Mouse (Mus musculus): ENCODE results near the gene Cdkn1c. TPM values are rescaled to one million over a fixed set of nuclear protein-coding genes. Genes with fewer than 3 reads are reported as not detected.
A peak's percentile ranks its signal among the peaks of the same experiment; 100 is the strongest.

The Cdkn1c gene
- total and polyA plus RNA-seq, 3 experiments = 10.0 to 11.9 TPM; not detected in 1

DNA sequence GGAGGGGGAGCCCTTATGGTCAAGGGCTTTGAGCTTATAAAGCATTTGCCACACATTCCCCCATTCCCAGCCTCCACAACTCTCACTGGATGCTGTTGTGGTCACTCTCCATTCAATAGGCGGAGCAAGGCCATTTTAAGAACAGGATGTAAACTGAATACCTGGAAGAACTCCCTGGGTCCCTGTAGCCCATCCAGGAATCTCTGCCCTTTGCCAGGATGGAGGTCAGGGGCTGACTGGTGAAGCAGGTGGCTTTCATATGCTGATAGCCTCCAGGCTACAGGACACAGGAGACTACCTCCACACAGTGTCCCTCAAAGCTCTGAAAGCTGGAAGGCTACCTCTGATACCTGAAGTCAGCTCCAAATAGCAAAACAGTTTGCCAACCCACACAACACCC is 28.2 kb downstream of the Cdkn1c start:
- H3K9me3 ChIP-seq (replicated peaks; ENCODE audit: insufficient read depth, low read length) = no peaks in the 10 kb centered on the region
- no peak overlapping the region for H3K4me3 ChIP-seq (ENCODE audit: control insufficient read depth in 1 of 2, insufficient read depth in 1 of 2, low read depth in 2 of 2, low read length in 2 of 2)
- no peaks in the 10 kb centered on the region for H3K4me1 ChIP-seq (ENCODE audit: control insufficient read depth in 1 of 2, insufficient read depth in 2 of 2, low read length in 2 of 2)
- H3K27ac ChIP-seq (ENCODE audit: control insufficient read depth, low read depth, low read length) = no peak overlapping the region
- H3K36me3 ChIP-seq (ENCODE audit: control insufficient read depth in 1 of 2, insufficient read depth in 2 of 2, low read length in 2 of 2) = no peaks in the 10 kb centered on the region
- no peak for TF ChIP-seq MAX (IDR thresholded peaks at IDR 0.05; ENCODE audit: low read length)
- no peak for TF ChIP-seq CTCF (IDR thresholded peaks at IDR 0.05 in 2 of 3, conservative IDR thresholded peaks at IDR 0.05 in 1 of 3; ENCODE audit: control insufficient read depth in 1 of 3, insufficient read depth in 1 of 3, low read depth in 2 of 3, low read length in 3 of 3, poor library complexity in 1 of 3, severe bottlenecking in 1 of 3)
- TF ChIP-seq MEF2A (IDR thresholded peaks at IDR 0.05; ENCODE audit: extremely low read depth, insufficient replicate concordance, low read depth, low read length, poor library complexity, severe bottlenecking) = no peak
- no peak for TF ChIP-seq ZNF384 (IDR thresholded peaks at IDR 0.05; ENCODE audit: low read depth, low read length)
- no peak for DNase-seq (ENCODE audit: low read depth, low spot score)
- H3K27me3 ChIP-seq (ENCODE audit: control insufficient read depth in 1 of 2, insufficient read depth in 2 of 2, low read length in 2 of 2) = no peaks in the 10 kb centered on the region; a peak in 1 of 4 replicates
- no peak overlapping the region for H3K9ac ChIP-seq (ENCODE audit: control insufficient read depth, low read depth, low read length, poor library complexity, severe bottlenecking)
- H3K79me2 ChIP-seq (ENCODE audit: control insufficient read depth, insufficient read depth, low read length, poor library complexity) = no peaks in the 10 kb centered on the region

DNA sequence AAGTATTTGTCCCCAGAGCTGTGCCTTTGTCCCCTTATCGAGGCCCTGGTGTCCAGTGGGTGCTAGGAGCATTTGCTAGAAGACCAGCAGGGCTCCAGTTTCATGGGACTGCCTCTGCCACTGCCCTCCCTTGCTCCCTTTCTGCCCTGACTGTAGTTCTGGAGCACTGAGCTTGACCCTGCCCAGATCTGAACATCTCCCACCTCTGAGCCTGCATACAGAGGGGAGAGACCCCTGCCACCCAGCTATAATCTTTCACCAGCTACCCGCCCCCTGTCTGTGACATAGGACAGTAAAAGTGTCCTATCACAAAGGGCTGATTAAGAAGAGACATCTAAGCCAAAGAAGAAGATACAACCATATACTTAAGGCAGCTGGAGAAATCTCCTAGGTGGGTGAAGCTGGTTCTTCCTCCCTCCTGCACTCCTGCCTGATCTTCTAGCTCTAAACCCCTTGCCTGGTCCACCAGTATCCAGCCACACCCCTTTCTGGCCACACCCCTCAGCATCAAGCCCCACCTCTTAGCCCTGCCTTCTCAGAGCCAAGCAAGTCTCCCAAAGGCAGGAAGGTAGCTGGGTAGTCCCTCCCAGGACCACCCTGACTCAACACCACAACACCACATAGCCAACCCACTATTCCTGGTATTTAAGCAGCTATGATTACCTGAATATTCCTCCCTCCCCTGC is 31.9 kb downstream of the Cdkn1c start:
- H3K27me3 ChIP-seq (ENCODE audit: control insufficient read depth in 1 of 2, insufficient read depth in 2 of 2, low read length in 2 of 2) = no peaks in the 10 kb centered on the region; a peak in 1 of 4 replicates

DNA sequence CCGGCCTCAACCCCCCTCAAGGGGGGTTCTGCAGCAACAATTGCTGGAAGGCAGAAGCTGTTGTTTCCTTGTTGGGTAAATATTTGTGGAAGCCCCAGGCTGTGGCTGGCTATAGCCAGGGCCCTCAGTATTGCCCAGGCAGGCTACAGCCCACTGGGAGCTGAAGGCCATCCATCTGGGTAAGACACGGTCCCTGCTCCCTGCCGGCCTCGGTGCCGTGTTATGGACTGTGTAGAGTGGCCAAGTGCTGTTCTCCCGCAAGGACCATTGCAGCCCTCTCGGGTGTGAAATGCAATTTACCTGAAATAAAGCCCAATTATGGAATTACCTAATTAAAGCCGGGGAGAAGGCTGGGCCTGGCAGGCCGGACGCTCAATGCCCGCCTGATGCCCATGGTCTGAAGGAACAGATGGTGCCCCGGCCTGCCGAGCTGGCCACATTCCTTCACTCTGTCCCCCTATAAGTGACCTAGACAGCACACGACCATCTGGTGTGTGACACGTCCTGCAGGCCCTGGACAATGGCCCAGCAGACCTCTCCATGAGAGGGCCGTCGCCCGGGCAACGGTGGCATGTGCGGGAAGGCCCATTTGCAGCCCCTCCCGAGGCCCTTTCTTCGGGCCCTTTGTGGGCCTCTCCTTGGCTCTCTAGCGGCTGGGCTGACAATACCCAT is 32.6 kb downstream of the Cdkn1c start:
- Histone ChIP-seq H3K4me1 (ENCODE audit: control insufficient read depth in 1 of 2, insufficient read depth in 2 of 2, low read length in 2 of 2) (no peaks in the 10 kb centered on the region), H3K27ac (ENCODE audit: control insufficient read depth, low read depth, low read length) (no peak overlapping the region), H3K27me3 (ENCODE audit: control insufficient read depth in 1 of 2, insufficient read depth in 2 of 2, low read length in 2 of 2) (no peaks in the 10 kb centered on the region; a peak in 1 of 4 replicates), H3K79me2 (ENCODE audit: control insufficient read depth, insufficient read depth, low read length, poor library complexity) (no peaks in the 10 kb centered on the region), H3K9me3 (replicated peaks; ENCODE audit: insufficient read depth, low read length) (no peaks in the 10 kb centered on the region), H3K36me3 (ENCODE audit: control insufficient read depth in 1 of 2, insufficient read depth in 2 of 2, low read length in 2 of 2) (no peaks in the 10 kb centered on the region), H3K9ac (ENCODE audit: control insufficient read depth, low read depth, low read length, poor library complexity, severe bottlenecking) (no peak overlapping the region), H3K4me3 (ENCODE audit: control insufficient read depth in 1 of 2, insufficient read depth in 1 of 2, low read depth in 2 of 2, low read length in 2 of 2) (no peak overlapping the region)
- DNase-seq (ENCODE audit: low read depth, low spot score) = no peak
- TF ChIP-seq HCFC1 (IDR thresholded peaks at IDR 0.05; ENCODE audit: low read depth, low read length) (no peak), RAD21 (IDR thresholded peaks at IDR 0.05; ENCODE audit: low read depth, low read length) (no peak), ZMIZ1 (IDR thresholded peaks at IDR 0.05; ENCODE audit: low read depth, low read length) (no peak), MXI1 (IDR thresholded peaks at IDR 0.05; ENCODE audit: low read depth, low read length) (no peak), UBTF (IDR thresholded peaks at IDR 0.05; ENCODE audit: borderline replicate concordance, insufficient read depth, low read depth, low read length) (no peak), TCF12 (IDR thresholded peaks at IDR 0.05; ENCODE audit: low read depth, low read length) (no peak), TAL1 (IDR thresholded peaks at IDR 0.05; ENCODE audit: low read length) (no peak), CHD2 (IDR thresholded peaks at IDR 0.05; ENCODE audit: low read length) (no peak), CHD1 (IDR thresholded peaks at IDR 0.05; ENCODE audit: low read depth, low read length) (no peak), EP300 (IDR thresholded peaks at IDR 0.05; ENCODE audit: low read depth in 1 of 2, low read length in 2 of 2) (no peak), POLR2AphosphoS2 (IDR thresholded peaks at IDR 0.05; ENCODE audit: low read length) (no peak), ZKSCAN1 (IDR thresholded peaks at IDR 0.05; ENCODE audit: low read depth, low read length) (no peak), BHLHE40 (IDR thresholded peaks at IDR 0.05; ENCODE audit: borderline replicate concordance, low read depth, low read length) (no peak), SMC3 (IDR thresholded peaks at IDR 0.05; ENCODE audit: low read depth, low read length) (no peak), ETS1 (IDR thresholded peaks at IDR 0.05; ENCODE audit: low read depth, low read length) (no peak), MAX (IDR thresholded peaks at IDR 0.05; ENCODE audit: low read length) (no peak), RCOR1 (IDR thresholded peaks at IDR 0.05; ENCODE audit: low read depth, low read length) (no peak)

More for the DNA sequence above, 31.9 kb downstream of the Cdkn1c start:
- no peak overlapping the region for H3K9ac ChIP-seq (ENCODE audit: control insufficient read depth, low read depth, low read length, poor library complexity, severe bottlenecking)
- H3K36me3 ChIP-seq (ENCODE audit: control insufficient read depth in 1 of 2, insufficient read depth in 2 of 2, low read length in 2 of 2) = no peaks in the 10 kb centered on the region
- no peak overlapping the region for H3K4me3 ChIP-seq (ENCODE audit: control insufficient read depth in 1 of 2, insufficient read depth in 1 of 2, low read depth in 2 of 2, low read length in 2 of 2)
- no peaks in the 10 kb centered on the region for H3K79me2 ChIP-seq (ENCODE audit: control insufficient read depth, insufficient read depth, low read length, poor library complexity)
- H3K27ac ChIP-seq (ENCODE audit: control insufficient read depth, low read depth, low read length) = no peak overlapping the region
- DNase-seq (ENCODE audit: low read depth, low spot score) = peak; percentile 9
- no peaks in the 10 kb centered on the region for H3K4me1 ChIP-seq (ENCODE audit: control insufficient read depth in 1 of 2, insufficient read depth in 2 of 2, low read length in 2 of 2)
- H3K9me3 ChIP-seq (replicated peaks; ENCODE audit: insufficient read depth, low read length) = no peaks in the 10 kb centered on the region
- TF ChIP-seq CTCF (IDR thresholded peaks at IDR 0.05 in 2 of 3, conservative IDR thresholded peaks at IDR 0.05 in 1 of 3; ENCODE audit: control insufficient read depth in 1 of 3, insufficient read depth in 1 of 3, low read depth in 2 of 3, low read length in 3 of 3, poor library complexity in 1 of 3, severe bottlenecking in 1 of 3) = no peak
- TF ChIP-seq E2F4 (IDR thresholded peaks at IDR 0.05; ENCODE audit: borderline replicate concordance, low read depth, low read length) = no peak
- TF ChIP-seq MXI1 (IDR thresholded peaks at IDR 0.05; ENCODE audit: low read depth, low read length) = no peak
- no peak for TF ChIP-seq MAX (IDR thresholded peaks at IDR 0.05; ENCODE audit: low read length)
- no peak for TF ChIP-seq ELF1 (IDR thresholded peaks at IDR 0.05; ENCODE audit: low read depth, low read length)
- no peak for TF ChIP-seq USF2 (IDR thresholded peaks at IDR 0.05; ENCODE audit: borderline replicate concordance in 1 of 2, insufficient read depth in 1 of 2, low read depth in 1 of 2, low read length in 2 of 2)
- TF ChIP-seq POLR2A (IDR thresholded peaks at IDR 0.05; ENCODE audit: control insufficient read depth in 1 of 2, insufficient read depth in 1 of 2, low read depth in 1 of 2, low read length in 2 of 2, poor library complexity in 1 of 2) = no peak
- no peak for TF ChIP-seq GATA1 (IDR thresholded peaks at IDR 0.05; ENCODE audit: low read depth, low read length)
- TF ChIP-seq USF1 (IDR thresholded peaks at IDR 0.05; ENCODE audit: low read depth, low read length) = no peak
- no peak for TF ChIP-seq RCOR1 (IDR thresholded peaks at IDR 0.05; ENCODE audit: low read depth, low read length)
- no peak for TF ChIP-seq POLR2AphosphoS2 (IDR thresholded peaks at IDR 0.05; ENCODE audit: low read length)

Measured in MEL (cell line).